Mouse (Mus musculus): Measurements from ENCODE around the gene Fkrp. TPM values are rescaled to one million over a fixed set of nuclear protein-coding genes. Genes with fewer than 3 reads are reported as not detected.
A peak's percentile ranks its signal among the peaks of the same experiment; 100 is the strongest.

The Fkrp gene
- polyA plus RNA-seq, 1 experiment from 2014 or later = 23.8 TPM

- H3K9me3 ChIP-seq (ENCODE audit: control insufficient read depth, low read depth, low read length) = no peaks in the 10 kb centered on the region
- H3K4me3 ChIP-seq (ENCODE audit: low read depth, low read length) = no peak overlapping the region
- peaks cover 45% of the 10 kb centered on the region for H3K36me3 ChIP-seq (ENCODE audit: control insufficient read depth, insufficient read depth, low read length)
- H3K27ac ChIP-seq (ENCODE audit: low read length) = no peak overlapping the region
- ATAC-seq (ENCODE audit: insufficient number of reproducible peaks, insufficient read depth, low FRiP score, low read depth) = no peak
- no peak overlapping the region for H3K4me2 ChIP-seq (replicated peaks; ENCODE audit: low read depth, low read length)
- no peak overlapping the region for H3K9ac ChIP-seq (replicated peaks; ENCODE audit: low read depth, low read length)
- no peaks in the 10 kb centered on the region for H3K27me3 ChIP-seq (ENCODE audit: control insufficient read depth, insufficient read depth, low read length)
- 75% methylated on average over 5 of the region's 5 CpGs for WGBS
- peaks cover 15% of the 10 kb centered on the region for H3K4me1 ChIP-seq (ENCODE audit: control insufficient read depth, insufficient read depth, low read length)
Observed at GRCm38 (mm10) chr7:16823734-16824133, 7.2 kb upstream of the Fkrp start.

- no peak overlapping the region for H3K27ac ChIP-seq (ENCODE audit: low read length)
- peaks cover 32% of the 10 kb centered on the region for H3K4me1 ChIP-seq (ENCODE audit: control insufficient read depth, insufficient read depth, low read length)
- H3K36me3 ChIP-seq (ENCODE audit: control insufficient read depth, insufficient read depth, low read length) = peaks cover 29% of the 10 kb centered on the region
- H3K4me3 ChIP-seq (ENCODE audit: low read depth, low read length) = no peak overlapping the region
- H3K4me2 ChIP-seq (replicated peaks; ENCODE audit: low read depth, low read length) = no peak overlapping the region
- no peaks in the 10 kb centered on the region for H3K9me3 ChIP-seq (ENCODE audit: control insufficient read depth, low read depth, low read length)
- no peak for ATAC-seq (ENCODE audit: insufficient number of reproducible peaks, insufficient read depth, low FRiP score, low read depth)
- no peaks in the 10 kb centered on the region for H3K27me3 ChIP-seq (ENCODE audit: control insufficient read depth, insufficient read depth, low read length)
- no peak overlapping the region for H3K9ac ChIP-seq (replicated peaks; ENCODE audit: low read depth, low read length)
- 72% methylated on average over 4 of the region's 4 CpGs for WGBS
Observed at GRCm38 (mm10) chr7:16821669-16822101, 5.2 kb upstream of the Fkrp start.

- Histone ChIP-seq H3K4me3 (ENCODE audit: low read depth, low read length) (no peak overlapping the region), H3K4me1 (ENCODE audit: control insufficient read depth, insufficient read depth, low read length) (peaks cover 32% of the 10 kb centered on the region), H3K9me3 (ENCODE audit: control insufficient read depth, low read depth, low read length) (no peaks in the 10 kb centered on the region), H3K27ac (ENCODE audit: low read length) (no peak overlapping the region), H3K36me3 (ENCODE audit: control insufficient read depth, insufficient read depth, low read length) (peaks cover 23% of the 10 kb centered on the region), H3K4me2 (replicated peaks; ENCODE audit: low read depth, low read length) (no peak overlapping the region), H3K9ac (replicated peaks; ENCODE audit: low read depth, low read length) (no peak overlapping the region), H3K27me3 (ENCODE audit: control insufficient read depth, insufficient read depth, low read length) (no peaks in the 10 kb centered on the region)
- no peak for ATAC-seq (ENCODE audit: insufficient number of reproducible peaks, insufficient read depth, low FRiP score, low read depth)
- 52% methylated on average over 3 of the region's 3 CpGs for WGBS
Observed at GRCm38 (mm10) chr7:16821091-16821490, 4.6 kb upstream of the Fkrp start.

GRCm38 (mm10) chr7:16820271-16820763, 3.8 kb upstream of the Fkrp start:
- 62% methylated on average over 5 of the region's 5 CpGs for WGBS
- H3K36me3 ChIP-seq (ENCODE audit: control insufficient read depth, insufficient read depth, low read length) = peaks cover 18% of the 10 kb centered on the region
- H3K4me2 ChIP-seq (replicated peaks; ENCODE audit: low read depth, low read length) = no peak overlapping the region
- no peak overlapping the region for H3K9ac ChIP-seq (replicated peaks; ENCODE audit: low read depth, low read length)
- peaks cover 32% of the 10 kb centered on the region for H3K4me1 ChIP-seq (ENCODE audit: control insufficient read depth, insufficient read depth, low read length)
- no peaks in the 10 kb centered on the region for H3K9me3 ChIP-seq (ENCODE audit: control insufficient read depth, low read depth, low read length)
- no peak overlapping the region for H3K4me3 ChIP-seq (ENCODE audit: low read depth, low read length)
- no peak overlapping the region for H3K27ac ChIP-seq (ENCODE audit: low read length)
- no peak for ATAC-seq (ENCODE audit: insufficient number of reproducible peaks, insufficient read depth, low FRiP score, low read depth)
- H3K27me3 ChIP-seq (ENCODE audit: control insufficient read depth, insufficient read depth, low read length) = no peaks in the 10 kb centered on the region

GRCm38 (mm10) chr7:16819794-16820193, 3.3 kb upstream of the Fkrp start:
- 86% methylated on average over 5 of the region's 5 CpGs for WGBS
- H3K27ac ChIP-seq (ENCODE audit: low read length) = no peak overlapping the region
- H3K36me3 ChIP-seq (ENCODE audit: control insufficient read depth, insufficient read depth, low read length) = peaks cover 13% of the 10 kb centered on the region
- no peak overlapping the region for H3K9ac ChIP-seq (replicated peaks; ENCODE audit: low read depth, low read length)
- peaks cover 32% of the 10 kb centered on the region for H3K4me1 ChIP-seq (ENCODE audit: control insufficient read depth, insufficient read depth, low read length)
- no peaks in the 10 kb centered on the region for H3K9me3 ChIP-seq (ENCODE audit: control insufficient read depth, low read depth, low read length)
- ATAC-seq (ENCODE audit: insufficient number of reproducible peaks, insufficient read depth, low FRiP score, low read depth) = no peak
- H3K4me3 ChIP-seq (ENCODE audit: low read depth, low read length) = no peak overlapping the region
- H3K4me2 ChIP-seq (replicated peaks; ENCODE audit: low read depth, low read length) = no peak overlapping the region
- no peaks in the 10 kb centered on the region for H3K27me3 ChIP-seq (ENCODE audit: control insufficient read depth, insufficient read depth, low read length)

GRCm38 (mm10) chr7:16817693-16818092, 1.2 kb upstream of the Fkrp start:
- H3K4me2 ChIP-seq (replicated peaks; ENCODE audit: low read depth, low read length) = peak overlapping the region; percentile 96
- WGBS = 46% methylated on average over 3 of the region's 3 CpGs
- H3K9me3 ChIP-seq (ENCODE audit: control insufficient read depth, low read depth, low read length) = no peaks in the 10 kb centered on the region
- H3K4me3 ChIP-seq (ENCODE audit: low read depth, low read length) = peak overlapping the region; percentile 100
- ATAC-seq (ENCODE audit: insufficient number of reproducible peaks, insufficient read depth, low FRiP score, low read depth) = no peak
- peak overlapping the region; percentile 99; the same call in 1 of the 2 replicates for H3K9ac ChIP-seq (replicated peaks; ENCODE audit: low read depth, low read length)
- no peaks in the 10 kb centered on the region for H3K27me3 ChIP-seq (ENCODE audit: control insufficient read depth, insufficient read depth, low read length)
- H3K27ac ChIP-seq (ENCODE audit: low read length) = no peak overlapping the region
- H3K4me1 ChIP-seq (ENCODE audit: control insufficient read depth, insufficient read depth, low read length) = peaks cover 32% of the 10 kb centered on the region
- H3K36me3 ChIP-seq (ENCODE audit: control insufficient read depth, insufficient read depth, low read length) = no peaks in the 10 kb centered on the region; the same call in 1 of the 2 replicates

- peak overlapping the region; percentile 96 for H3K4me2 ChIP-seq (replicated peaks; ENCODE audit: low read depth, low read length)
- H3K36me3 ChIP-seq (ENCODE audit: control insufficient read depth, insufficient read depth, low read length) = no peaks in the 10 kb centered on the region; the same call in 1 of the 2 replicates
- H3K9me3 ChIP-seq (ENCODE audit: control insufficient read depth, low read depth, low read length) = no peaks in the 10 kb centered on the region
- WGBS = 0% methylated on average over 34 of the region's 55 CpGs
- H3K4me3 ChIP-seq (ENCODE audit: low read depth, low read length) = peak overlapping the region; percentile 100
- H3K4me1 ChIP-seq (ENCODE audit: control insufficient read depth, insufficient read depth, low read length) = peaks cover 39% of the 10 kb centered on the region
- peak overlapping the region; percentile 99 for H3K9ac ChIP-seq (replicated peaks; ENCODE audit: low read depth, low read length)
- peak overlapping the region; percentile 98 for H3K27ac ChIP-seq (ENCODE audit: low read length)
- peaks cover 3% of the 10 kb centered on the region; the same call in 1 of the 2 replicates for H3K27me3 ChIP-seq (ENCODE audit: control insufficient read depth, insufficient read depth, low read length)
- peak; percentile 77 for ATAC-seq (ENCODE audit: insufficient number of reproducible peaks, insufficient read depth, low FRiP score, low read depth)
Observed at GRCm38 (mm10) chr7:16816078-16816474, 456 bp downstream of the Fkrp start.

GRCm38 (mm10) chr7:16815351-16815941, 1.1 kb downstream of the Fkrp start, which contains the start of gene Strn4:
Strn4 (plus strand) TSS chr7:16815889.
- peak within 1 kb of the TSS; percentile 99 for H3K9ac ChIP-seq (replicated peaks; ENCODE audit: low read depth, low read length)
- peak within 1 kb of the TSS; percentile 96 for H3K4me2 ChIP-seq (replicated peaks; ENCODE audit: low read depth, low read length)
- WGBS = 0% methylated on average over 1 of the region's 1 CpGs
- no peaks in the 10 kb centered on the region for H3K9me3 ChIP-seq (ENCODE audit: control insufficient read depth, low read depth, low read length)
- peak within 1 kb of the TSS; percentile 100 for H3K4me3 ChIP-seq (ENCODE audit: low read depth, low read length)
- H3K27ac ChIP-seq (ENCODE audit: low read length) = peak within 1 kb of the TSS; percentile 98
- peaks cover 37% of the 10 kb centered on the region for H3K4me1 ChIP-seq (ENCODE audit: control insufficient read depth, insufficient read depth, low read length)
- H3K27me3 ChIP-seq (ENCODE audit: control insufficient read depth, insufficient read depth, low read length) = peaks cover 3% of the 10 kb centered on the region; the same call in 1 of the 2 replicates
- no peaks in the 10 kb centered on the region; the same call in 1 of the 2 replicates for H3K36me3 ChIP-seq (ENCODE audit: control insufficient read depth, insufficient read depth, low read length)
- no peak for ATAC-seq (ENCODE audit: insufficient number of reproducible peaks, insufficient read depth, low FRiP score, low read depth)

Data from stomach, embryonic 14.5 days (tissue).